Mouse (Mus musculus) heart, embryonic 11.5 days (tissue): ENCODE measurements around the gene En1. TPM values are rescaled to one million over a fixed set of nuclear protein-coding genes. Genes with fewer than 3 reads are reported as not detected.
A peak's percentile ranks its signal among the peaks of the same experiment; 100 is the strongest.

ENCODE experiments used
- ATAC-seq: fragments of 200-750 bp; cut with Nextera tagmentation; replicated peaks from 2 replicates; pipeline ENCODE4 v1.8.0; 2017; ENCODE audit warnings: moderate library complexity; ENCODE audit not compliant: insufficient number of reproducible peaks, low FRiP score, low TSS enrichment
- H3K27ac ChIP-seq: fragments of 300-500 bp; sonication (generic); 2 replicates; pipeline ENCODE4 v1.5.1; 2014; ENCODE audit warnings: mild to moderate bottlenecking, low read depth, low read length
- H3K27me3 ChIP-seq: fragments of 300-500 bp; sonication (generic); 2 replicates; pipeline ENCODE4 v1.6.1; 2014; ENCODE audit warnings: mild to moderate bottlenecking, low read length, mixed read lengths; ENCODE audit not compliant: control insufficient read depth, insufficient read depth
- H3K36me3 ChIP-seq: fragments of 300-500 bp; sonication (generic); 2 replicates; pipeline ENCODE4 v1.6.1; 2014; ENCODE audit warnings: mild to moderate bottlenecking, low read length, moderate library complexity, mixed read lengths; ENCODE audit not compliant: control insufficient read depth, insufficient read depth
- H3K4me1 ChIP-seq: fragments of 300-500 bp; sonication (generic); 2 replicates; pipeline ENCODE4 v1.6.1; 2014; ENCODE audit warnings: low read length; ENCODE audit not compliant: control insufficient read depth, insufficient read depth
- H3K4me2 ChIP-seq: fragments of 300-500 bp; sonication (generic); 2 replicates; pipeline ENCODE4 v1.6.1; 2014; ENCODE audit warnings: mild to moderate bottlenecking, moderate library complexity
- H3K4me3 ChIP-seq: fragments of 300-500 bp; sonication (generic); 2 replicates; pipeline ENCODE4 v1.5.1; 2014; ENCODE audit warnings: low read depth, low read length
- H3K9ac ChIP-seq: fragments of 300-500 bp; sonication (generic); 2 replicates; pipeline ENCODE4 v1.6.1; 2014; ENCODE audit warnings: mild to moderate bottlenecking, low read depth, low read length, moderate library complexity
- H3K9me3 ChIP-seq: fragments of 300-500 bp; sonication (generic); replicated peaks from 2 replicates; pipeline ENCODE4 v1.6.1; 2016; ENCODE audit warnings: low read length; ENCODE audit not compliant: control insufficient read depth
- WGBS: fragments of 180-500 bp; shearing (Covaris S2); extraction: QIAGEN DNeasy Blood & Tissue Kit; methylation state at CpG from one replicate; pipeline ENCODE4 v1.1.7; 2014; ENCODE audit not compliant: insufficient replicate concordance; 5-methylcytosine and 5-hydroxymethylcytosine counted together
- polyA plus RNA-seq: library from polyadenylated mRNA; unstranded; fragments of >200 nt; fragmentation: Nextera tagmentation; extraction: Ambion mirVana; gene quantifications from 2 replicates; pipeline ENCODE4 v1.2.1, GENCODE M21; 2014

The En1 gene
- polyA plus RNA-seq, 1 experiment from 2014 or later, result not detected

DNA sequence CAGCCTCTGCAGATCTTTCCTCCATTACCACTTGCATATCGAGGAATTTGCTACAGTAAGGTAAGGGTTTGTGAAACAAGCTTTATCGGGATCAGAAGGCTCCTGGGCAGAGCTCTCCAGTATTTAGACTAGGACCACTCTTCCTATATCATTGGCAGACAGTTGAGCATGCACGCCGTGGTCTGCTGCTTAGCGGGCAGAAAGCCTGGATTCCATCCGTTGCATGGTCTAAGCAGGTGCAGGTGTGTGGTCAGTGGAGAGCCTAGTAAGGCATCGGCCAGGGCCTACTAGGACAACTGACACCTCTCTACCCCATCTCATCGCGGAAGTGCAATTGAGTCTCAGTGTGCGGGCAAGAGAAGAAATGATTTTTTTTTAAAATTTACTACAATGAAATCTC is 41.2 kb downstream of the En1 start:
- H3K9ac ChIP-seq, result no peak overlapping the region
- no peaks in the 10 kb centered on the region; the same call in 1 of the 2 replicates for H3K4me1 ChIP-seq
- no peak for ATAC-seq
- no peaks in the 10 kb centered on the region; the same call in 1 of the 2 replicates for H3K27me3 ChIP-seq
- 24% methylated on average over 10 of the region's 10 CpGs for WGBS
- H3K36me3 ChIP-seq, result no peaks in the 10 kb centered on the region
- H3K4me3 ChIP-seq, result no peak overlapping the region
- no peaks in the 10 kb centered on the region for H3K9me3 ChIP-seq
- no peak overlapping the region for H3K27ac ChIP-seq
- peak overlapping the region; percentile 31; the same call in 1 of the 2 replicates for H3K4me2 ChIP-seq

DNA sequence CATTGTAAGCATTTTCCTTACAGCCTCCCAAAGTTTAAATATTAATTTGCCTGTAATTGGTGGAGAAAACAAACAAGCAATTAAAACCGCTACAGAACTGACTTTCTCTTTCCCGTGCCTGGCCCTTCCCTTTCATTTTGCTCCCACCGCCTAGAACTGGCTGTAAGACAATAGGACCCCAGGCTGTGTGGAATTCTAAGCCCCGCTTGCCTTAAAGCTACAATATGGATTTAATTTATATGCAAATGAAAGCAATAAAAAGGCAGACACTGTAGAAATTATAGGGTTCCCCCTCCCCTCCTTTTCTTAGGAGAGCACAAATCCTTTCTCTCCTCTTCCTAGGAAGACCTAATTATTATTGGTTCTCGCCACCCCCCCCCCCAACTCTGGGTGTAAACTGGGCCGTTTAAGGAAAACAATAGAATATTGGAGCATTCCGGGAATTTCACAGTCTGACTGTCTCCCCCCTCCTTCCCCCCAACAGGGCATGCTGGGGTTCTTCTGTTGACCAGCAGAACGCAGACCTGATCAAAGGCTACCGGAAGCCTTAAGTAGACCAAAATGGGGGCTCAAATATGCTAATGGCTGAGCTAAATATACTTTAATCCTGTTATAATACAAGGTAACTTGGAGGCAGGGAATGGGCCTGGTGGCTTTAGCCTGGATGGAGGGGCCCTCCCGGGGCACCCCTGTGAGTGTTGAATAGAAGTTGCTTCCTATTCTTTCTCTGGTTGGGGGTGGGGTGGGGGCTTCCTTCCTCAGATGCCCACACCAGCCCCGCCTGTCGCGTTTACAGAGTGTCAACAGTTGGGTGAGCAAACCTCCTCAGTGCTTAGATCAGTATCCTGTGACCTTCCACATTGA is 41.9 kb downstream of the En1 start:
- Histone ChIP-seq H3K36me3 (no peaks in the 10 kb centered on the region), H3K4me3 (no peak overlapping the region), H3K27ac (no peak overlapping the region), H3K27me3 (no peaks in the 10 kb centered on the region; the same call in 1 of the 2 replicates), H3K4me2 (peak overlapping the region; percentile 31), H3K9me3 (no peaks in the 10 kb centered on the region), H3K9ac (no peak overlapping the region), H3K4me1 (no peaks in the 10 kb centered on the region; the same call in 1 of the 2 replicates)
- WGBS, result 22% methylated on average over 13 of the region's 13 CpGs
- ATAC-seq, result no peak

GRCm38 (mm10) chr1:120644755-120645154 is 42.5 kb downstream of the En1 start:
- 57% methylated on average over 1 of the region's 1 CpGs for WGBS
- Histone ChIP-seq H3K27me3 (no peaks in the 10 kb centered on the region; the same call in 1 of the 2 replicates), H3K9ac (no peak overlapping the region)

DNA sequence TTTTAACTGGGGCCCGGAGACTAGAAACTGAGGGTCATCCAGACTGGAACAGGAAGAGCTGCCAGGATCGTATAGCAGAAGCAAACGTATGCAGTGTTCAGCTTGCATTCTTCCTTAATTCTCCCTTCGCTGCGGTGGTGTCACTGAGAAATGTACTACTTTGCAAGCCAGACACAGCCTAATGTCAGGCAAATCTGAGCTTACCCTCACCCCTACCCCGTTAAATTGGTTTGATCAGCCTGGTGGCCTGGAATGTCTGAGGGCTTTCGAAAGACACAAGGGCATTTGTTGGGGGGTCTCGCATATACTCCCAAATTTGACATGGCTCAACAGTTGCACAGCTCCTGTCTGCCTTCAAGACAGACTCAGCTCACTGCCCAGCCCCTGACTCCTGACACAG is 47.9 kb downstream of the En1 start:
- Histone ChIP-seq H3K36me3 (no peaks in the 10 kb centered on the region), H3K9ac (no peak overlapping the region), H3K9me3 (no peaks in the 10 kb centered on the region), H3K4me2 (no peak overlapping the region), H3K4me1 (no peaks in the 10 kb centered on the region), H3K27me3 (no peaks in the 10 kb centered on the region), H3K27ac (no peak overlapping the region), H3K4me3 (no peak overlapping the region)
- WGBS, result 70% methylated on average over 8 of the region's 8 CpGs
- ATAC-seq, result no peak

More at GRCm38 (mm10) chr1:120644755-120645154, 42.5 kb downstream of the En1 start:
- Histone ChIP-seq H3K4me3 (no peak overlapping the region), H3K4me2 (no peak overlapping the region), H3K4me1 (no peaks in the 10 kb centered on the region; the same call in 1 of the 2 replicates), H3K9me3 (no peaks in the 10 kb centered on the region), H3K36me3 (no peaks in the 10 kb centered on the region), H3K27ac (no peak overlapping the region)
- no peak for ATAC-seq

- H3K4me2 ChIP-seq, result no peak overlapping the region
- H3K27me3 ChIP-seq, result no peaks in the 10 kb centered on the region
- no peak for ATAC-seq
- no peaks in the 10 kb centered on the region for H3K4me1 ChIP-seq
- WGBS, result 78% methylated on average over 5 of the region's 5 CpGs
- H3K27ac ChIP-seq, result no peak overlapping the region
- H3K9ac ChIP-seq, result no peak overlapping the region
- H3K36me3 ChIP-seq, result no peaks in the 10 kb centered on the region
- H3K9me3 ChIP-seq, result no peaks in the 10 kb centered on the region
- H3K4me3 ChIP-seq, result no peak overlapping the region
These were observed 49.8 kb downstream of the En1 start for GRCm38 (mm10) chr1:120651997-120652396.

DNA sequence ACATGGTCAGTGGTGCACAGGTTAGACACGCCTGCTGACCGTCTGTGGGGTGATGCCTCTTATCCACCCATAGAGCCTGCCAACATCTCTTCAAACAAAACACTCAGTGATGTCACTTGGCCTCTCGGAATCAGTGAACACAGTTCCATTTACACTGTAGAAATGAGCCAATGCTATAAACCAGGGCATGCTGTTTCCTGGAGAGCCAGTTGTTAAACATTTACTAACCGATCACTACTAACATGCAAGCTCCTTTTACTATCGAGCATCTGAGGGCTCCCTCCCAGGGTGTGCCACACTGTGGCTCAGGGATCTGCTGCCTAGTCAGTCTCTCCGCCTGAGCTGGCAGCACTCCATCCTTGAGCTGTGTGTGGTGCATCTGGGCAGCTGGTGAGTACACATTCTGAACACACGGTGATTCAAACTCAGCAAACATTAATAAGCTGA is 52.8 kb downstream of the En1 start:
- Histone ChIP-seq H3K27ac (no peak overlapping the region), H3K9me3 (no peaks in the 10 kb centered on the region), H3K36me3 (no peaks in the 10 kb centered on the region), H3K4me3 (no peak overlapping the region), H3K4me1 (no peaks in the 10 kb centered on the region), H3K27me3 (no peaks in the 10 kb centered on the region), H3K9ac (no peak overlapping the region), H3K4me2 (no peak overlapping the region)
- ATAC-seq, result no peak
- 75% methylated on average over 7 of the region's 7 CpGs for WGBS

Other genes starting within 250 kb of the En1 start
- gene Marco, start 97.4 kb upstream of the En1 start, polyA plus RNA-seq, result not detected in 2 replicates